Mouse (Mus musculus) midbrain, postnatal 0 days (tissue): ENCODE results near the gene Tcn2. TPM values are rescaled to one million over a fixed set of nuclear protein-coding genes. Genes with fewer than 3 reads are reported as not detected.
A peak's percentile ranks its signal among the peaks of the same experiment; 100 is the strongest.

ENCODE experiments used
- ATAC-seq: fragments of 200-750 bp; cut with Nextera tagmentation; 2 replicates; pipeline ENCODE4 v1.8.0; 2017; ENCODE audit warnings: moderate number of reproducible peaks, mild to moderate bottlenecking, moderate TSS enrichment, moderate library complexity; ENCODE audit not compliant: low FRiP score
- DNase-seq: peaks from one replicate; pipeline ENCODE4 v3.0.0-alpha.2; 2015; ENCODE audit warnings: low spot score
- H3K27ac ChIP-seq: fragments of 300-500 bp; sonication (generic); 2 replicates; pipeline ENCODE4 v1.5.1; 2014; ENCODE audit warnings: low read depth, mild to moderate bottlenecking, low read length, mixed read lengths
- H3K27me3 ChIP-seq: fragments of 300-500 bp; sonication (generic); 2 replicates; pipeline ENCODE4 v1.6.1; 2014; ENCODE audit warnings: low read length, control low read depth, mixed read lengths; ENCODE audit not compliant: insufficient read depth
- H3K36me3 ChIP-seq: fragments of 300-500 bp; sonication (generic); 2 replicates; pipeline ENCODE4 v1.6.1; 2014; ENCODE audit warnings: low read length, control low read depth, mixed read lengths; ENCODE audit not compliant: insufficient read depth
- H3K4me1 ChIP-seq: fragments of 300-500 bp; sonication (generic); 2 replicates; pipeline ENCODE4 v1.6.1; 2014; ENCODE audit warnings: mild to moderate bottlenecking, control low read depth, antibody characterized with exemption, low read length, mixed read lengths; ENCODE audit not compliant: insufficient read depth
- H3K4me2 ChIP-seq: fragments of 300-500 bp; sonication (generic); 2 replicates; pipeline ENCODE4 v1.6.1; 2014; ENCODE audit warnings: low read depth, mild to moderate bottlenecking, low read length, mixed read lengths; ENCODE audit not compliant: poor library complexity, severe bottlenecking
- H3K4me3 ChIP-seq: fragments of 300-500 bp; sonication (generic); 2 replicates; pipeline ENCODE4 v1.5.1; 2014; ENCODE audit warnings: low read depth, mild to moderate bottlenecking, low read length, moderate library complexity
- H3K9ac ChIP-seq: fragments of 300-500 bp; sonication (generic); replicated peaks from 2 replicates; pipeline ENCODE4 v1.6.1; 2014; ENCODE audit warnings: mild to moderate bottlenecking, low read length, moderate library complexity, mixed read lengths; ENCODE audit not compliant: poor library complexity, severe bottlenecking
- H3K9me3 ChIP-seq: fragments of 300-500 bp; sonication (generic); 2 replicates; pipeline ENCODE4 v1.6.1; 2016; ENCODE audit warnings: low read length, control low read depth
- CTCF ChIP-seq: IDR thresholded peaks from 2 replicates; pipeline ENCODE4 v1.5.1; 2016; ENCODE audit warnings: antibody characterized with exemption, mild to moderate bottlenecking
- WGBS: fragments of 180-500 bp; shearing (Covaris S2); extraction: QIAGEN DNeasy Blood & Tissue Kit; methylation state at CpG from one replicate; pipeline ENCODE4 v1.1.7; 2014; 5-methylcytosine and 5-hydroxymethylcytosine counted together
- polyA plus RNA-seq: library from polyadenylated mRNA; unstranded; fragments of >200 nt; fragmentation: Nextera tagmentation; extraction: Ambion mirVana; gene quantifications from 2 replicates; pipeline ENCODE4 v1.2.1, GENCODE M21; 2015
- total RNA-seq: library from RNA; depleted of rRNA; stranded (reverse); fragments of >200 nt; gene quantifications from 2 replicates; pipeline ENCODE4 v1.2.3, GENCODE M21; 2014; rRNA removed

The Tcn2 gene
- total RNA-seq (20.9 and 28.8 TPM in 2 replicates), polyA plus RNA-seq (22.0 and 27.0 TPM in 2 replicates)

- Histone ChIP-seq H3K9me3 (no peaks in the 10 kb centered on the region), H3K4me2 (peak within 1 kb of the TSS; percentile 79), H3K27me3 (no peaks in the 10 kb centered on the region), H3K36me3 (no peaks in the 10 kb centered on the region), H3K4me1 (no peaks in the 10 kb centered on the region), H3K9ac (peak within 1 kb of the TSS; percentile 46), H3K4me3 (peak within 1 kb of the TSS; percentile 38), H3K27ac (no peak within 1 kb of the TSS)
- DNase-seq, result peak; percentile 73
- TF ChIP-seq CTCF, result no peak
- WGBS, result 0% methylated on average over 21 of the region's 26 CpGs
- peak; percentile 31; the same call in 1 of the 2 replicates for ATAC-seq
Measured at GRCm38 (mm10) chr11:3931511-3932211, at the start of gene Tcn2. TSS of gene Tcn2 (minus strand) at chr11:3932159.

GRCm38 (mm10) chr11:3981536-3981935 is 49.6 kb upstream of the Tcn2 start:
- no peak overlapping the region for H3K27ac ChIP-seq
- H3K4me1 ChIP-seq, result no peaks in the 10 kb centered on the region
- no peak for ATAC-seq
- no peak overlapping the region for H3K9ac ChIP-seq
- no peak overlapping the region for H3K4me3 ChIP-seq
- TF ChIP-seq CTCF, result no peak
- H3K27me3 ChIP-seq, result 0 out of 2 replicates have a peak, but pooled peaks cover 3% of the 10 kb centered on the region
- WGBS, result 82% methylated on average over 6 of the region's 6 CpGs
- H3K36me3 ChIP-seq, result peaks cover 34% of the 10 kb centered on the region
- no peaks in the 10 kb centered on the region for H3K9me3 ChIP-seq
- no peak overlapping the region for H3K4me2 ChIP-seq
- DNase-seq, result no peak

GRCm38 (mm10) chr11:3978421-3978820 is 46.5 kb upstream of the Tcn2 start:
- peaks cover 58% of the 10 kb centered on the region for H3K36me3 ChIP-seq

GRCm38 (mm10) chr11:3976678-3977077 is 44.7 kb upstream of the Tcn2 start, which contains the start of gene 4930556J24Rik:
TSS of gene 4930556J24Rik (minus strand) at chr11:3976778.
- no peak for ATAC-seq
- no peak for TF ChIP-seq CTCF
- Histone ChIP-seq H3K36me3 (peaks cover 74% of the 10 kb centered on the region), H3K27me3 (no peaks in the 10 kb centered on the region), H3K4me3 (no peak within 1 kb of the TSS), H3K4me1 (no peaks in the 10 kb centered on the region), H3K4me2 (no peak within 1 kb of the TSS), H3K27ac (no peak within 1 kb of the TSS), H3K9ac (no peak within 1 kb of the TSS), H3K9me3 (no peaks in the 10 kb centered on the region)
- 93% methylated on average over 6 of the region's 6 CpGs for WGBS
- no peak for DNase-seq

More at GRCm38 (mm10) chr11:3978421-3978820, 46.5 kb upstream of the Tcn2 start:
- H3K4me2 ChIP-seq, result no peak overlapping the region
- no peaks in the 10 kb centered on the region for H3K27me3 ChIP-seq
- no peaks in the 10 kb centered on the region for H3K9me3 ChIP-seq
- 92% methylated on average over 5 of the region's 5 CpGs for WGBS
- H3K9ac ChIP-seq, result no peak overlapping the region
- H3K4me1 ChIP-seq, result no peaks in the 10 kb centered on the region
- no peak overlapping the region for H3K4me3 ChIP-seq
- ATAC-seq (no peak), DNase-seq (no peak)
- no peak for TF ChIP-seq CTCF
- H3K27ac ChIP-seq, result no peak overlapping the region

- no peak for ATAC-seq
- no peak overlapping the region for H3K27ac ChIP-seq
- no peak for DNase-seq
- H3K36me3 ChIP-seq, result peaks cover 80% of the 10 kb centered on the region
- no peak overlapping the region for H3K4me3 ChIP-seq
- H3K27me3 ChIP-seq, result no peaks in the 10 kb centered on the region
- no peak for TF ChIP-seq CTCF
- WGBS, result 67% methylated on average over 3 of the region's 3 CpGs
- H3K4me1 ChIP-seq, result no peaks in the 10 kb centered on the region
- H3K4me2 ChIP-seq, result no peak overlapping the region
- H3K9me3 ChIP-seq, result no peaks in the 10 kb centered on the region
- no peak overlapping the region for H3K9ac ChIP-seq
Measured at GRCm38 (mm10) chr11:3974311-3974710, 42.4 kb upstream of the Tcn2 start.

- no peak overlapping the region for H3K27ac ChIP-seq
- ATAC-seq, result no peak
- no peaks in the 10 kb centered on the region for H3K27me3 ChIP-seq
- no peak for DNase-seq
- H3K4me1 ChIP-seq, result no peaks in the 10 kb centered on the region
- no peak for TF ChIP-seq CTCF
- H3K36me3 ChIP-seq, result peaks cover 74% of the 10 kb centered on the region
- 96% methylated on average over 7 of the region's 7 CpGs for WGBS
- no peaks in the 10 kb centered on the region for H3K9me3 ChIP-seq
- no peak overlapping the region for H3K4me2 ChIP-seq
- H3K9ac ChIP-seq, result no peak overlapping the region
- H3K4me3 ChIP-seq, result no peak overlapping the region
Measured at GRCm38 (mm10) chr11:3973081-3973480, 41.1 kb upstream of the Tcn2 start.
